Mouse (Mus musculus) monocyte, adult 5-6 weeks (primary cell): ENCODE measurements around the gene Fmc1. TPM values are rescaled to one million over a fixed set of nuclear protein-coding genes. Genes with fewer than 3 reads are reported as not detected.
"Not testable (repeated sequence)": the region's sequence is repeated elsewhere in the genome, so short reads cannot be mapped to it uniquely, and the experiment has no call there.

Source experiments
- ATAC-seq: fragments of 153-309, 156-312 bp; replicated peaks from 2 replicates; pipeline ENCODE4 v1.8.0; 2017; ENCODE audit warnings: mild to moderate bottlenecking; ENCODE audit not compliant: low TSS enrichment, insufficient number of reproducible peaks, severe bottlenecking, poor library complexity, low FRiP score
- total RNA-seq: library from RNA; stranded (forward); fragments of 200-1000, 200-491, 200-594 nt; gene quantifications from 3 replicates; pipeline ENCODE4 v1.2.3, GENCODE M21; 2017

The Fmc1 gene
- total RNA-seq, result 13.5 to 17.0 TPM (median 13.7 TPM) in 3 replicates

GRCm38 (mm10) chr6:38533428-38534405 lies at the start of gene Fmc1:
Gene Fmc1 (plus strand): TSS chr6:38533502.
- ATAC-seq, result peak; percentile 88

DNA sequence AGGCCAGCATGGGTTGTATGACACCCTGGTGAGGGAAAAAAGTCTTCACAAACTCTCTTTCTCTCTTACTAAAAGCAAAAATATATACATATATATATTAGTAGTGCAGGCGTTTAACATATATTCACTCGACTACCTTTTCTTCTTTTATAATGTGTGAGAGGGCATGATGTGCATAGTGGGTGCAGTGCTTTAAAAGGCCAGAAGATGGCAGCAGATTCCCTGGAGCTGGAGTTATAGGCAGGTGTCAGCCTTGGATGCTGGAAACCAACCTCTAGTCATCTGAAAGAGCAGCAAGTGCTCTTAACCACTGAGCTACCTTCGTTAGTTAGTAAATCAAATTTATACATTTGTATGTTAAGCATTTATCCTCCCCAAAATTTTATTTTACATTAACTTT lies 40.8 kb upstream of the Fmc1 start:
- ATAC-seq, result peak; percentile 76; the same call in 1 of the 2 replicates

DNA sequence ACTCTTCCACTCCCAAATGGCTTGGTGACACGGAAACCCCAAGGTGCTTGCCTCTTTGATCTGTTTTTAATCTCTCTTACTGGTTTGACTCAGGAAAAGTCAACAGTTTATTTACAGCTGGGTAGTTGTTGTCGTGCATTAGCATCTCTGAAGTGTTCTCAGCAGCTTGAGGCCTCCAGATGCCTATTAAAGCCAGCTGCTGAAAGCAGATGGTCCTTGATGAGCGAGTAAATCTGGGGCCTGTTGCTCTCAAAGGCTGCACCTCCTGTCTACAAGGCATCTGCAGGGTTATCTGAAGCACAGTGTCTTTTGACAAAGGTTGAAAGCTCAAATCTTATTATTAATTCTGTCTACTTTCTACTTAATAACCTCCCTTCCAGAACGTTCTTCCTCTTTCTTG lies 37.7 kb upstream of the Fmc1 start:
- ATAC-seq, result no peak

DNA sequence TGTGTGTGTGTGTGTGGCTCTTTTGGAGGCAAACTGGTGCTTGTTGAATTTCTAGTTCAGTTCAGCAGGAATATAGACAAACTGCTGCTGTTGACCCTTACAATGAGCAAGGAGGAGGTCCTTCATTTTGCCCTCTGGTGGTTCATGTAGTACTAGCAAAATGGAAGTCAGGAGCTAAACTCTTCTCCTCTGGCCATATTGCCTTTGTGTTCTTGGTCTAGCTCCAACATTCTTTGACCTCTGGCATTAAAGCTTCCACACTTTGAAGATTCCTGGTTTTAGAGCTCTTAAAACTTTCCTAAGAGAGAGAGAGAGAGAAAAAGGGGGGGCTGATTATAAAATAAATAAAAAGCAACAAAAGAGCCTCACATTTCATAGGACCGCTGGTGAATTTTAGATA lies 21.2 kb upstream of the Fmc1 start:
- no peak for ATAC-seq

DNA sequence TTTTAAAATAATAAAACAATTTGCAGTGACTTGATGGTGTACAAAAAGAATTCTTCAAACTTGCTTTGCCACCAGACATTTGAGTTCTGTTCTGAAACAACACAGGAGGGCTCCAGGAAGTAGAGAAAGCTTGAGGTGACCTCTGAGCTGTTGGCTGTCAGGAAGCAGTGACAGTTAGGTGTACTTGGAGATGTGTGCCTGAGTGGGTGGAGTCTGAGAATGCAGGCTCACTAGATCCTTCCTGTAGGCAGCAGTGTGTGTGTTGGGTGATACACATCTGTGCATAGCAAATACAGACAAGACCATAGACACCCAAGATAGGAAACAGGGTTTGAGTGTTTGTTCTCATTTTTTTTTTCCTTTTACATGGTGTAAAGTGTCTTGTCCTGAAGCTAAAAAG lies 20.5 kb upstream of the Fmc1 start:
- no peak for ATAC-seq

- ATAC-seq, result no peak
Measured at GRCm38 (mm10) chr6:38515201-38515600, 18.1 kb upstream of the Fmc1 start.

- no peak for ATAC-seq
Measured at GRCm38 (mm10) chr6:38523851-38524250, 9.5 kb upstream of the Fmc1 start.

DNA sequence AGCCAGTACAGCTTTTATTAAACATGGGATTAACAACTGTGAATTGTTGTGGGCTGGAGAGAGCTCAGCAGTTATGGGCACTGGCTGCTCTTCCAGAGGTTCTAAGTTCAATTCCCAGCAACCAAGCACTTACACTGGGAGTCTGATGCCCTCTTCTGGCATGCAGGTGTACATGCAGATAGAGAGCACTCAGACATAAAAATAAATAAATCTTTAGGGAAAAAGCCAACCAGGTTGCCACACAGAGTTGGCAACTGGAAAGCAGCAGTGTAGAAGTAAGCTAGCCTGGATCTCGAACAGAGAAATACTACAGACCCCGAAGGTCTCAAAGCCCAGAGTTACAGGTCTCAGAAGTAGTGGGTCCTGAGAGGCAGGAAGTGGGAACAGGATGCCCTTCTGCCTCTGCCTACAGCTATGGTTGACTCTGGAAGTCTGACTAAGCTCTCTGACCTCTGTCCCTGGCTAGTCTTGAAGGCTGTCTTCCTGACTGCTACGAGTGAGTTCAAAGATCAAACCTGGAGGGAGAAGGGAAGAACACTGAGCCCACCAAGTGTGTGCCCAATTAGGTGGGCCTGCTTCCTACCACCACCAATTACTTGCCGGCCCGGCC lies 2.0 kb upstream of the Fmc1 start:
- no peak for ATAC-seq

GRCm38 (mm10) chr6:38532500-38533420 lies 542 bp upstream of the Fmc1 start:
- ATAC-seq, result 0 out of 2 replicates have a peak, but pooled peaks have one; percentile 1

DNA sequence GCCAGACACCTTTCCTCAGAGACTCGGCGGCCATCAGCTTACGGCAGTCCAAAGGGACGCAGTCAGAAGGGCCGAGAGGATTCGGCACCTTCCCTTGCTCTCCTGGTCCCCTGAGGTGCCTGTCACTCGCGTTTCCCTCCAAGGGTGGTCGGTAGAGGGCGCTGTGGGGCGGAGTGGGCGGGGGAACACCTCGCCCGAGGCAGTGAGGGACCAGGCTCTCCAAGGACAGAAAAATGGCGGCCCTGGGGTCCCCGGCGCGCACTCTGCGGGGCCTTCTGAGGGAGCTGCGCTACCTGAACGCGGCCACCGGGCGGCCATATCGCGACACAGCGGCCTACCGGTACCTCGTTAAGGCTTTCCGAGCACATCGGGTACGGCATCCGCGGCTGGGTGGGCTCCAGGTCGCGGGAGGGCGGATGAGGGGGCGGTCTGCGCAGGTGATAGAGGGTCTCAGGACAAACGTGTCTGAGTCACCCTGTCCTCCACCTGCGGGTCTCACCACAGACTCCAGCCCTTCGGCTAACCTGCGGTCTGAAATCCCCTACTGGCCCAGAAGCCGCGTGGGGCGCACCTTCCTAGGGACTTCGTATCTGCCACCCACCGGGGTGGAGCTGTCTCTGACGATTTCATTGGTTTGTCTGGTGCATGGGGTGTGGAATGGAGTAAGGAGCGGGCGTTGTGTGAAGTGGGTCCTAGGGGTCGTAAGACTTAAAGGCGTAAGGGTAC lies 1.5 kb downstream of the Fmc1 start:
- ATAC-seq, result peak; percentile 57

- ATAC-seq, result no peak
Measured at GRCm38 (mm10) chr6:38535366-38535690, 2.0 kb downstream of the Fmc1 start.

GRCm38 (mm10) chr6:38535788-38536187 lies 2.5 kb downstream of the Fmc1 start:
- no peak for ATAC-seq

DNA sequence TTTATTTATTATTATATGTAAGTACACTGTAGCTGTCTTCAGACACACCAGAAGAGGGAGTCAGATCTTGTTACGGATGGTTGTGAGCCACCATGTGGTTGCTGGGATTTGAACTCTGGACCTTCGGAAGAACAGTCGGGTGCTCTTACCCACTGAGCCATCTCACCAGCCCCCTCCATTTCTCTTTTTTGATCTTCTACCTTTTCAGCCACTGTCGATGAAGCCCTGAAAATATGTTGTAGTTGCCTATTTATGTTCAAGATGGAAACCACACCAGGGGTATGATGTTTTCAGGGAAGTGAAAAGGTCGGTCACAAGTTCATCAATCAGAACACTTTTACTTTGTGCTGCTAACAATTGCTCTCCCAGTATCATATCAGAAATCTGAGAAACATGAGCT lies 10.8 kb downstream of the Fmc1 start:
- ATAC-seq, result not testable (repeated sequence)

- ATAC-seq, result not testable (repeated sequence)
Measured at GRCm38 (mm10) chr6:38547005-38547404, 13.7 kb downstream of the Fmc1 start.

DNA sequence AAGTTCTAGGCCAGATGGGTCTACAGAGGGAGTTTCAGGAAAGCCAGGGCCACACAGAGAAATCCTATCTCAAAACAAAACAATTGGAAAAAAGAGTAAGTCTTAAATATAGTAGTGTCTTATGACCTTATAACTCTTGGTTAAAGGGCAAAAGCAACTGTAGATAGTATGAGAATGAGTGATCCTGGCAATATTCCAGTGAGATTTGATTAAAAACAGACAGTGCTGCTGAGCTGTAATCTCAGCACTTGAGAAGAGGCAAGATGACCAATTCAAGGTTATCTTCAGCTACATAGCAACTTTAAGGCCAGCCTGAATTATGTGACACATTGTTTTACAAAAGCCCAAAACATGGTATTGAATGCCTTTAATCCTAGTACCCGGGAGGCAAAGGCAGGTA lies 14.4 kb downstream of the Fmc1 start:
- ATAC-seq, result no peak

DNA sequence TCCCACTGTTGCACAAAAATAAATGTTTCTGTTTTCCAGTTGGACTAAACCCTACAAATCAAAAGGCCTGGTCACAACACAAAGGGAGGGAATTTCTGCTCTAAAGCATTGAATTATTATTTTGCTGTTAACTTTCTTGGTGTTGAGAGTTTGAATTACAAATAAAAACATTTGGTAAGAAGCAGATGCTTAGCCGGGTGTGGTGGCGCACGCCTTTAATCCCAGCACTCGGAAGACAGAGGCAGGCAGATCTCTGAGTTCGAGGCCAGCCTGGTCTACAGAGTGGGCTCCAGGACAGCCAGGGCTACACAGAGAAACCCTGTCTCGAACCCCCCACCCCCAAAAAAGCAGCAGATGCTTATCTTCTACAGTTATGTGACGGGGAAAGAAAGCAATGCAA lies 15.3 kb downstream of the Fmc1 start:
- not testable (repeated sequence) for ATAC-seq

DNA sequence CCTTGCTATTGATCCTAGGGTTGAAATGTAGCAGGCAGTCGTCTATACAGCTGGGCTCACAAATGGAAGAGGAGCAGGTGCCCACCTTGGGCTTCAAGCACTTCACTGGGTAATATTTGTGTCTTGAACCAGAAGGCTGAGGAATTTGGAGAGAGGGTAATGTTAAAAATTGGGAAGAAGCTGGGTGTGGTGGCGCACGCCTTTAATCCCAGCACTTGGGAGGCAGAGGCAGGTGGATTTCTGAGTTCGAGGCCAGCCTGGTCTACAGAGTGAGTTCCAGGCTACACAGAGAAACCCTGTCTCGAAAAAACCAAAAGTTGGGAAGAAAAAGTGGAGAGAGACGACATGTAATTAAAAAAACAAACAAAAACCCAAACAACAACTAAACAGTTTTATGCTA lies 16.5 kb downstream of the Fmc1 start:
- ATAC-seq, result not testable (repeated sequence)

DNA sequence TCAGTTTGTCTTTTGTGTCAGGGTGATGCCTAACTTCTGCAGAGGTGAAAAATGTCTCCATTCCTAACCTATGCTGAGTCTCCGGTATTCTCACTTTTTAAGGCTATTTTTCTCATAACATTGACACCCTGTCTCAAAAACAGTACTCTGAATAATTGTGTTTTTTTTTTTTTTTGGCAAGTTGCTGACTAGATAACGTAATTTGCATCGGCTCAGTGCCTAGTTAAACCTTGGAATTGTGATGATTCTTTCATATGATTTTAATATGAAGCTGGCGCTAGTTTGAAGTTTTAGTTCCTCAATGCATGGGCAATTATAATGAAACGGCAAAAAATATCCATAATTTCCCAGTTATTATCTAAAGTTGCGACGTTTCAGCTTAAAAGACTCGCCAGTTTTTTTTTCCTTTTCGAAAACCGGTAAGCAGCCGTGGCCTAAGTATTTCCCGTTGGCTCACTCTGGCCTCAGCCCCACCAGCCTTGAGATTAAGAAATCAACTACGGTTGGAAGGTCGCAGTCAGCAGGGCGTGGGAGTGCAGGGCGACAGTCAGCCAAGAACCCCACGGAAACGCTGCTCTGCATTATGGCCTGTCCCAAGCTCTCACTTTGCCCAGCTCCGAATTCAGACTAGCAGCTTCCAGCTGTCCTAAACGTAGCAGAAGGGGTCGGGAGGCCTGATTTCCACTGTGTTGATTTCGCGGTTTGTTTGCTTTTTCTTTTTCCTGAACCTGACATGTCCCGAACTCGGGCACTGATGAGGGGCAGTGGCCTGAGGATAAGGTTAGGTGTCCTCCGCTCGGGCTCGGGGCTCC lies 17.2 kb downstream of the Fmc1 start:
- peak; percentile 57 for ATAC-seq
